Mouse (Mus musculus): ENCODE results near the gene Cav2. TPM values are rescaled to one million over a fixed set of nuclear protein-coding genes. Genes with fewer than 3 reads are reported as not detected.

The Cav2 gene
- total RNA-seq, 2 experiments from 2014 or later = 0.37 to 0.74 TPM

DNA sequence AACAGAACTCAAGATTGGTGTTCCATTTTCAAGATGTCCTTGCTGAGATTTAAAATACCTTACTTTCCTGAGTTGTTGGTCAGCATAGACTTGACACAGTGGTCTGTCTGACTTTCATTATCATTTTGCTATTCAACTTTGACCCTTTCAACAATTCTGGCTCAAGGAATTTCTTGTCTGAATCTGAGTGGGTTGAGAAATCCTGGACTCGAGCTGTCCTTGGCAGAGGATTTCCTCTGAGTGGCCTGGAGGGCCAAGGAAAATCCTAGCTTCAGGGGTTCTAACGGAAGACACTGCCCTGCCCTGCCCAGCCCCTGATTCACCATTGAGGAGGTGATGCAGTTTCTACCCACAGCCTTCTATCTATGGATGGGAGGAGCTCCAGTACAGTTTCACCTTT, 27.7 kb downstream of the Cav2 start:
- no peak for ATAC-seq (replicated peaks; ENCODE audit: poor library complexity)

DNA sequence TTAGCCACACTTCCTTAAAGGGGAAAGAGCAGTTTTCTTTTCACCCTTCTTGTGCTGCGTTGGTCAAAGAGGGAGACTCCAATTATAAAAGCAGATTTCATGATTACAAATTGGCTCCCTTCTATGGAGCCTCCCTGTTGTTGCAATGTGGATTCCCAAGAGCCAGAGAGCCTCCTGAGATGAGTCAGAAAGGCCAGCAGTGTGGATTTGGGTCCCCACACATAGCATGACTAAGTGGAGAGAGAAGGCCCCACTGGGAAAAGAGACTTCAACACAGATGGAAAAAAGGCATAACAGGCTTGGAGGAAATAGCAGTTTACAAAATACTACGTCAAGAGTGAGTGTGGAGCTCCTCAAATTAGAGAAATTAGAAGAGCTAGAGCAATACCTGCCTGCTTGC, 28.3 kb downstream of the Cav2 start:
- no peak for ATAC-seq (replicated peaks; ENCODE audit: poor library complexity)

DNA sequence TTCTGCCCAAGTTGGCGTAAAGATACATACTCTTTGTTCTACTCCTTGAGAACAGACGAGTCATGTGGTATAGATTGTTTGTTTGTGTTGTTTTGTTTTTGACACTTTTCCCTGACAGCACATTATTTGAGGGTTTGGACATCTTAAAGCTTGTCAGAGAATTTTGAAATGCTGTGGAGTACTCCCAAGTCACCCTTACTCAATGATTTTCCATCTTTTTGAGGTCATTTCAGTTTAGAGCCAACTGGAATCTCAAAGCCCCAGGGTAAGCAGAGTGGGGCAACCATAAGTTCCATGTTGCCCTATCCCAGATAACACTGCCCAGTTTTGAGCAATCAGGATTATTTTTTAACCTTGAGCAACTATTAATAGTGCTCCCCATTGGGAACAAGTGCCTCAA, 33.3 kb downstream of the Cav2 start:
- ATAC-seq (replicated peaks; ENCODE audit: poor library complexity) = no peak

DNA sequence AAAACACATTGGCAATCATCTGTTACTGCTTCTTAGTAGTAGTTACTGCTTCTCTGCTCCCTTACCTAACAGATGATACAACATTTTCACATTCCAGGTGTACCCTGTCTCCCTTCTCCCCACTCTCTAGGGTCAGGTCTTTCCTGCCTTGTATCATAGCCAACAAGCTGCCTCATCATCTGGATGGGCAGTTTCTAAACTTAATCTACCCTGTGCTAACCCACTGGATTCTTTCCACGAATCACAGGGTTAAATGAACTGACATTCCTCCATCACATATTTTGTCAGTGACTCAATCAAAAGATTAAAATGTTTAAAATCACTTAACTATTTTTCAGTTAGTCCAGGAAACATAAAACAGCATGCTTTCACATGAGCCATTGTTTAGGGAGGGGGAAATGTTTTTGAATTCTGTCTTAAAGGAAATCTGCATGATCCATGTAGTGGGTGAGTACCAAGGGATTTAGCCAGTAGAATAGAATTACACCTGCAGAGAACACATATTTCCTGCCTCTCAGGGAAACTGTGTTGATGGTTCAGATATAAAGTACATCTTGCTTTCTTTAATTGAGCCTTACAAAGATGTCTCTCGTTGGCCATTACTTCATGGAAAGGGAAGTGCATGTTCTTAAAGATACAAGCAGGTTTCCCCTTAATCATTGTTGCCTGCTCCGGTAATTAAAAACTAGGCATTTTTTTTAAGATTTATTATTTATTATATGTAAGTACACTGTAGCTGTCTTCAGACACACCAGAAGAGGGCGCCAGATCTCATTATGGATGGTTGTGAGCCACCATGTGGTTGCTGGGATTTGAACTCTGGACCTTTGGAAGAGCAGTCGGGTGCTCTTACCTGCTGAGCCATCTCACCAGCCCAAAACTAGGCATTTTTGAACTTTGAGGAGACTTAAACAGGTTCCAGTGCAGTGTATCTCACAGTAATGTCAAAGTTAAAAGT, 34.0 kb downstream of the Cav2 start:
- ATAC-seq (replicated peaks; ENCODE audit: poor library complexity) = no peak

DNA sequence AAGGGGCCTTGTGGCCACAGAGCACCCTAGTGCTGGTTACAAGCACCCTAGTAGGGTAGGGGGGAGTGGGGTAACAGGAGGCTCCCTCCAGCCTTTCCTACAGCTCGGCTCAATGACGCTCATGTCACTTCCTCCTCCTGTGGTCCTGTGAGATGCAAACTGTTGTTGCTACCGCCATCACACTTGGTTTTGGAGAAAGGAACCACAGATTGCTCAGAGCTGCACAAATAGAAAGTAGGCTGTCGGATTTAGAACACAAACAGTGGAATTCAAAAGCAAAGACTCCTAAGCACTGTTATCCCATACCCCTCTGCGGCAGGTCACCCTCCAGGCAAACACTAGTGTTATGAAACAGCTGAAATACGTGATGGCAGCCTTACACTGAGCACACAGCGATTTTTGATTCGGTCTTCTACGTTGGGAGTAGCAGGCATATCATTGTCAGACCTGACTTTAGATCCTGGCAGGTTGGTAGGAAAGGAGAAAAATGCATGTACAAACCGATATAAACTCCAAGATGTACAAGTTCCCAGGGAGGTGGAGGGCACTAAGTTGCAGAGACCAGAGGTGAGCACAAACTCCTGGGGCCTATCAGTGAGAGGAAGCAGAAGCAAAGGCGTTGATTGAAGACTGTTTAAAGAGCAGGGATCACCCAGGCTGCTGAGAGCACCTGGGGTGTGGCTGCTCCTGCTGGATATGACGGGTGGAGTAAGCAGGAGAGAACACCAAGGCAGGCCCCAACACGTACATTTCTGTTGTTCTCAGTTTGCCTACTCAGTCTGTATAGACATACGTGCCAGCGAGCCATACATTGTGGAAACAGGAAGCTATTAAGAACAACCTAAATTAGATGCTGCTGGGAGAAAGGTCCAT, 35.5 kb downstream of the Cav2 start:
- ATAC-seq (replicated peaks; ENCODE audit: poor library complexity) = no peak

DNA sequence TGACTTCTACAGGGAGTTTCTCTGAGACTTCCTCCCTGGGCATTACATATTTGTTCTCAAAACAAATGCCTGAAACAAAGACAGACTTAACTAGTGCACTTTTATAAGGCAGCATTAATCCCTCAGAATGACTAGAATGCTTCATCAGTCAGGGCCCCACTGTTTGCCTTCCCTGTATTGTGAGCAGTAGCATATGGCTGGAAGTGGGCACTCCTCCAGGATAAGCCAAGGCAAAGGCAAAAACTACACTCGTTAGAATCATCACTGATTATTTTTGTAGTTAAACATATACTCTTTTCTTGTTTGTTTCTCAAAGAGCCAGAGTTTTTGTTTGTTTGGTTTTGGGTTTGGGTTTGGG, 36.2 kb downstream of the Cav2 start:
- no peak for ATAC-seq (replicated peaks; ENCODE audit: poor library complexity)

DNA sequence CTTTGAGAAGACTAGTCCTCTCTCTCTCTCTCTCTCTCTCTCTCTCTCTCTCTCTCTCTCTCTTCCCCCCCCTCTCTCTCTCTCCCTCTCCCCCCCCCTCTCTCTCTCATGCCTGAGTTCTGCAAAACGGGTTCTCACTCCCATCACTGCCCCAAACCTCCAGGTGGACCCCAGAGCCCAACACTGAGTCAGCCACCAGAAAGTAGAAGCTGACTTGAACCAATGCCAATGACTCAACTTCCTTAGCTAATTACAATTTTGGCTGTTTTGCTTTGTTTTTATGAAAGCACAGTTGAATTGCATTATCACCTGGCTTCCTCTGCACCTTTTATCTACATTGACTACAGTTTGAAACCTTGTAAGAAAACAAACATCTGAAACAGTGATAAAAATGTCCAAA, 37.0 kb downstream of the Cav2 start:
- ATAC-seq (replicated peaks; ENCODE audit: poor library complexity) = no peak

DNA sequence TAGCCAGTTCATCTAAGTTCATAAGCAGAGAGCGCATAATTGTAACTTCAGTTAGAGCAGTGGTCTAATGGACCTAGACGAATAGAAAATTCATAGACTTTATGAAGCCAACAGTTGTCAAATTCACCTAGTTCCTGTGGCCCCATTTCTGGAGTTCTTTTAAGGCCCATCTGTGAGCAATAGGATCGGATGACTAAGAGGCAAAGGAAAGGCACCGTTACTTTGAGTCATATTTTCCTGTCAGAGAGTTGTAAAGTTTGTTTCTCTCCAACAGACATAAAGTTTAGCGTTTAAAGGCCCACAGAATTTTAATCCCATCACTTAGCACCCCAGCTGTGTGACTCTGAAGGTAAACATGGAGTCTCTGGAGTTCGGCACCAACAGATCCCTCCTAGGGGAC, 41.0 kb downstream of the Cav2 start:
- no peak for ATAC-seq (replicated peaks; ENCODE audit: poor library complexity)

DNA sequence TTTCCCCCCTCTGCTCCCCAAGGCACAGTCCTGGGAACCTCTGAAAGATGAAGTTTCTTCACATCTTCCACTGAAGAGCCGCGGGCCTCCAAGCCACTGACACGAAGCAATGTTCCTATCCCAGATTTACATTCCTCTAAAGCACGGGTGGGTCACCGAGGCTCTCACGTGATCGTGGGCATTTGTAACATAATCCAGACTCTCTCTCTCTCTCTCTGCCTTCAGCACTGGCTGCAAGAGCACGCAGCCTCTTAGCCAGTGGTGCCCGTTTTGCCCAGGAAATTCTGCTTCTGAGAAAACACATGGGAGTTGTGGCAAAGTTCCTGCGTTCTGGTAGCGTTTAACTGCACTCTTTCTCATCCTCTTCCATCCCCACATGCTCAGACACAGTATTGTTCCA, 46.2 kb downstream of the Cav2 start:
- ATAC-seq (replicated peaks; ENCODE audit: poor library complexity) = no peak

DNA sequence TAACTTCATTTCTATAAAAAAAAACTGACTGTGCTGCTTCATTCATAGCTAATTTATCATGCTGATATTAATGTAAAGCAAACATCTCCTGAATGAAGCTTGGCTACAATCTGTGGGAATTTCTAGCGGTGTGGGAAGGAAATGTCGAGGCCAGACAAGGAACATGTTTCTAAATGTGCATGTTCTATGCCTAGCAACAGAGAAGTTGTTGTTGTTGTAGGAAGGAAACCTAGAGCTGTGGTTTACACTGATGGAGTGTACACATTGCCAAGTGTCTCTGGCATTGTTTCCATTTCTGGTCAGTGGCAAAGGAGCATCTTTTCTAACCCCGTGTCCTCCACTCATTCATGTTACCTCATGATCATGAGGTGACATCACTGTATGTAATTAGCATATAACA, 48.8 kb downstream of the Cav2 start:
- ATAC-seq (replicated peaks; ENCODE audit: poor library complexity) = no peak

DNA sequence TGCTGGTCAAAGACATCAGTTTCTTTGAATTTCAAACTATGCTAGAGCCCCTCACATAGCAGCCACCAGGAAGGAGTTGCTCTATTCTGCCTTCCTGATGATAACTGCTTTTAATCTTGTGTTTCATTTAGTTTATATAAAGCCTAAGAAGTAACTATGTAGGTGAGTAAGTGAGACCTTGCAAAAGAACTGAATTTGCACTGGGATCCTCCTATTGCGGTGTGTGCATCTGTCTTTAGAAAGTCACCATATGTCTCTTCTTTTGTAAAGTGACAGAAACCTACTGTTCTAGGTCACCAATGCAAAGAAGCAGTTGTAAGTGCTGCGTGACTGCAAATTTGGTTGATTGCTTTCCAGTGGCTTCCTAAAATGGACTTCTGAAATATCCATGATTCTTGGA, 56.7 kb downstream of the Cav2 start:
- no peak for ATAC-seq (replicated peaks; ENCODE audit: poor library complexity)

Other genes starting within 250 kb of the Cav2 start
- gene Tes, start 216.0 kb upstream of the Cav2 start, total RNA-seq (2015) = 33.8 and 39.7 TPM in 2 replicates
- gene Tes, start 216.0 kb upstream of the Cav2 start, total RNA-seq (2017) = 41.6 and 46.1 TPM in 2 replicates
- gene Cav1, start 25.1 kb downstream of the Cav2 start, total RNA-seq (2015) = not detected in 2 replicates
- gene Cav1, start 25.1 kb downstream of the Cav2 start, total RNA-seq (2017) = not detected in 2 replicates
- gene Met, start 182.6 kb downstream of the Cav2 start, total RNA-seq (2015) = 28.2 and 33.6 TPM in 2 replicates
- 21.6 and 21.9 TPM in 2 replicates for gene Met, start 182.6 kb downstream of the Cav2 start, total RNA-seq (2017)

Measured in megakaryocyte progenitor cell, adult 5-6 weeks (primary cell).